26 mouse cellular contexts compared by ENCODE assay signal in genomic region chr12:30008741-30009140, GRCm38 (mm10).
"Had no signal": no experiment of that assay in that cellular context is flagged by ENCODE, and none has a peak within 500 bp of the region (broad histone marks: within the 10 kb centered on the region; RNA-seq: fewer than 3 reads in every experiment).

No protein-coding gene starts in this region.

- H3K9ac ChIP-seq: heart, embryonic 13.5 days; heart, embryonic 15.5 days; hindbrain, embryonic 14.5 days; kidney, embryonic 15.5 days; limb, embryonic 13.5 days; limb, embryonic 15.5 days; liver, embryonic 12.5 days; liver, embryonic 14.5 days had no signal

- H3K9me3 ChIP-seq: heart, embryonic 13.5 days; heart, embryonic 15.5 days; kidney, embryonic 15.5 days; limb, embryonic 13.5 days; limb, embryonic 15.5 days; liver, embryonic 12.5 days had no signal

- H3K27me3 ChIP-seq: heart, embryonic 13.5 days; heart, embryonic 15.5 days; kidney, embryonic 15.5 days; limb, embryonic 13.5 days; limb, embryonic 15.5 days; liver, embryonic 12.5 days had no signal

- DNase-seq: gastrocnemius, adult 2 months; gastrocnemius, postnatal 10 days; gastrocnemius, postnatal 25 days; heart, adult 18-20 months; heart, postnatal 14 days; heart, postnatal 36 days; kidney, adult 11 months; kidney, adult 2 months; kidney, adult 9 months; kidney, postnatal 14 days; kidney, postnatal 36 days; layer of hippocampus, adult 9-11 months; layer of hippocampus, postnatal 36 days; left cerebral cortex, postnatal 4 days had no signal

- H3K4me2 ChIP-seq: heart, embryonic 11.5 days; heart, embryonic 13.5 days; heart, embryonic 15.5 days; hindbrain, embryonic 14.5 days; kidney, embryonic 15.5 days; limb, embryonic 13.5 days; limb, embryonic 15.5 days; liver, embryonic 12.5 days had no signal

- H3K36me3 ChIP-seq: liver, embryonic 12.5 days had no signal

- H3K4me1 ChIP-seq: heart, embryonic 13.5 days; heart, embryonic 15.5 days; kidney, embryonic 15.5 days; limb, embryonic 13.5 days; limb, embryonic 15.5 days; liver, embryonic 12.5 days had no signal

- H3K4me3 ChIP-seq: gastrocnemius, adult 2 months; heart, embryonic 13.5 days; heart, embryonic 15.5 days; kidney, embryonic 15.5 days; limb, embryonic 13.5 days; limb, embryonic 15.5 days; liver, embryonic 12.5 days had no signal

- H3K27ac ChIP-seq: gastrocnemius, adult 2 months; heart, embryonic 13.5 days; heart, embryonic 15.5 days; hindbrain, embryonic 14.5 days; hindbrain, postnatal 0 days; kidney, embryonic 15.5 days; kidney, postnatal 0 days; limb, embryonic 13.5 days; limb, embryonic 15.5 days; liver, embryonic 12.5 days; liver, embryonic 14.5 days had no signal

- ATAC-seq: hindbrain, postnatal 0 days; intestine, embryonic 16.5 days; liver, embryonic 12.5 days had no signal
